Mouse (Mus musculus): Measurements from ENCODE around the gene Cnbd2. TPM values are rescaled to one million over a fixed set of nuclear protein-coding genes. Genes with fewer than 3 reads are reported as not detected.
A peak's percentile ranks its signal among the peaks of the same experiment; 100 is the strongest.

The Cnbd2 gene
- total RNA-seq, 2 experiments from 2014 or later, result 7.1 to 9.3 TPM

DNA sequence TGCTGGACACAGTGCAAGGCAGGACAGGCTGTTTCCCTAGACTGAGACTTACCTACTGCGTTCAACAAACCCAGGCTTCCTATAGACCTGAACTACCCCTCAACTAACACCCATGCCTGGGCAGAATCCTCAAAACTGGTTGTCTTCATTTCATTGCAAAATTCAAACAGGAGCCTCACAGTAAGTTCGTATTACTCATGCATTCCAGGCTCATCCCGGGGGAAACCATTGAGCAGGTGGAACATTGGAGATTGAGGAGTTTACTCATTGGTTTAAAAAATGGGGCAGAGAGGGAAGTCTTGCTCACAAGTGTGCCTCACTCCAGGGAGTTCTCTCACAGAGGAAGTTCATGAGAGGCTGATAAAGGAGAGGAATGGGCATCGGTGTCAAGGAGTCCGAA lies 1.6 kb upstream of the Cnbd2 start:
- no peak for ATAC-seq (replicated peaks; ENCODE audit: low FRiP score, low TSS enrichment, poor library complexity, severe bottlenecking)

DNA sequence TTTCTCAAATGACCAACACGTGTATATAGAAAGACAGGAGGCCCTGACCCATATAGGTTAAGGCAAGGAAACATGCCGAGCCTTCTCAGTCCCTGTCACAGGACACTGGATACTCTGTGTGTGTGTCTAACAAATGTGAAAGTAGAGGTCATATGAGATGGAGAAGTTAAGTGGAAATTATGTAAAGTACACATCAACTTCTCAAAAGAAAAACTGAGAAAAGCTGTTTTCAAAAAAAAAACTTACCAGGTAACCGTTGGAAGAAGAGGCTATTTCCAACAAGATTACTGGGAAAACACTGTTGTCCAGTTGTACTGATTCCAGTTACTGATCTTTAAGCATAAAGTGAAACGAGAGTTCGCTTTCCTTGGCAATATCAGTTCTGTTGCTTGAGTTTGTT lies 1.2 kb upstream of the Cnbd2 start:
- no peak for ATAC-seq (replicated peaks; ENCODE audit: low FRiP score, low TSS enrichment, poor library complexity, severe bottlenecking)

- no peak for ATAC-seq (replicated peaks; ENCODE audit: low FRiP score, low TSS enrichment, poor library complexity, severe bottlenecking)
Measured at GRCm38 (mm10) chr2:156311441-156311840, 658 bp upstream of the Cnbd2 start.

GRCm38 (mm10) chr2:156311841-156312291 lies 233 bp upstream of the Cnbd2 start:
- peak; percentile 25 for ATAC-seq (replicated peaks; ENCODE audit: low FRiP score, low TSS enrichment, poor library complexity, severe bottlenecking)

DNA sequence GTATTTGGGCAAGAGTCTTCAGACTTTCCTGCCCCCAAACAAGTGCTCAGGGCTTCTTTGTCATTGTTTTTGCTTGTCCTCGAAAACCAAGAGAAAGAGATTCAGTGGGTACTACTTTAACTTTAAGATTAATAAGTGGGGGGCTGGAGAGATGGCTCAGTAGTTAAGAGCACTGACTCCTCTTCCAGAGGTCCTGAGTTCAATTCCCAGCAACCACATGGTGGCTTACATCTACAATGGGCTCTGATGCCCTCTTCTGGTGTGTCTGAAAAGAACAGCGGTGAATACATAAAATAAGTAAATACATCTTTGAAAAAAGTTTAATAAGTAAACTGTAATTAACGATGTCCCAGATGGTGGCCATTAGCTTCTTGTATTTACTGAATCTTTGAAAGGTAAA lies 1.1 kb downstream of the Cnbd2 start:
- no peak for ATAC-seq (replicated peaks; ENCODE audit: low FRiP score, low TSS enrichment, poor library complexity, severe bottlenecking)

DNA sequence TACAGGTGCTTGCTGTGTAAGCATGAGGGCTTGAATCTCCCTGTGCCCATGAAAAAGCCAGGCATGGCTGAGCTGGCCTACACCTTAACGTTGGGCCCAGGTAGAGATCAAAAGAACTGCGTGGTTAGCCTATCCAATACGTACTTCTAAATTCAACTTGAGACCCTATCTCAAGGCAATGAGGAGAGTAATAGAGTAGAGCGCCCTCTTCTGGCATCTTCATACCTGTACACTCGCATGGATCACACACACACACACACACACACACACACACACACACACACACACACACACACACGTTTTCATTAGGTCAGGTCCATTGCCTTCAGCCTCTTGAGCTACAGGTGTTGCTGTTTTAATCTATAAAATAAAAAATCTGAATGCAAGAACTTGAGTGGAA lies 2.7 kb downstream of the Cnbd2 start:
- no peak for ATAC-seq (replicated peaks; ENCODE audit: low FRiP score, low TSS enrichment, poor library complexity, severe bottlenecking)

GRCm38 (mm10) chr2:156318491-156318890 lies 6.4 kb downstream of the Cnbd2 start:
- ATAC-seq (replicated peaks; ENCODE audit: low FRiP score, low TSS enrichment, poor library complexity, severe bottlenecking), result no peak

GRCm38 (mm10) chr2:156321538-156321937 lies 9.4 kb downstream of the Cnbd2 start:
- ATAC-seq (replicated peaks; ENCODE audit: low FRiP score, low TSS enrichment, poor library complexity, severe bottlenecking), result no peak

DNA sequence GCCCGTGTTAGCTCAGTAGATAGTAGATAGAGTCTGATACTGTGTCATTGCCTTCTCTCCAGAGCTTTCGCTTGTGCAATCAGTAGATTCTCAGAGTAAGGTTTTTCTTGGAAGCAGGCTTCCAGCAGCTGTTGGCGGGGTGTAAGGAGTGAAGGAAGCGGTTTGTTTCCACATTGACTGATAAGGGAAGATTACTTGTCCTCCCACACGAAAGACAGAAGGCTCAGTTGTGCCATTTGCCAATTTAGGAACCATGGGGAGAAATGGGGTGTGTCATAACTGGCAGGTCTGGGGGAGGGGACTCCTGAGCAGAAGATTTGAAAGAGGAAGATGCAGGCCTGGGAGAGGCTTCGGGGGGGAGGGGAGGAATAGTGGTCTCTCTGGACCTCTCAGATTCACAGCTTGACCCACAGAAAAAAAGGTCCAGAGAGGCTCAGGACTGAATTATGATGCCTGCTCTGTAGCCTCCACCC lies 12.1 kb downstream of the Cnbd2 start:
- peak; percentile 64 for ATAC-seq (replicated peaks; ENCODE audit: low FRiP score, low TSS enrichment, poor library complexity, severe bottlenecking)

DNA sequence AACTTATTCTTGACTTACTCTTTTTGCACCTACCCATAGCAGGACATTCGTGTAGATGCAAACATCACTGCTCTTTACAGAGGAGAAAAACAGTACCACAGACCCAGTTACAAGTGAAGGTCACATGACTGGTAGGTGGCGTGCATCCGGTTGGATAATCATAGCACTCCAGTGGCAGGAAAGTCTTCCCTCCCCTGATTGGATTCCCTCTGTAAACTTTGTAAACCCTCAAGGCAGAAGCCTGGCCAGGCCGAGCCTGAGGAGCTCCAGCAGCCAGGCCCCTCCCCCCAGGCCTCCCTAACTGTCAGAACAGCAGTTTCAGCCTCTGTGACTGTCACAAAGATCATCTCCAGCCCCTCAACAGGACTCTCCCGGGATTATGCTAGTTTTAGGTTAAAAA lies 12.6 kb downstream of the Cnbd2 start:
- ATAC-seq (replicated peaks; ENCODE audit: low FRiP score, low TSS enrichment, poor library complexity, severe bottlenecking), result no peak; the same call in 1 of the 2 replicates

- no peak for ATAC-seq (replicated peaks; ENCODE audit: low FRiP score, low TSS enrichment, poor library complexity, severe bottlenecking)
Measured at GRCm38 (mm10) chr2:156330681-156331080, 18.6 kb downstream of the Cnbd2 start.

DNA sequence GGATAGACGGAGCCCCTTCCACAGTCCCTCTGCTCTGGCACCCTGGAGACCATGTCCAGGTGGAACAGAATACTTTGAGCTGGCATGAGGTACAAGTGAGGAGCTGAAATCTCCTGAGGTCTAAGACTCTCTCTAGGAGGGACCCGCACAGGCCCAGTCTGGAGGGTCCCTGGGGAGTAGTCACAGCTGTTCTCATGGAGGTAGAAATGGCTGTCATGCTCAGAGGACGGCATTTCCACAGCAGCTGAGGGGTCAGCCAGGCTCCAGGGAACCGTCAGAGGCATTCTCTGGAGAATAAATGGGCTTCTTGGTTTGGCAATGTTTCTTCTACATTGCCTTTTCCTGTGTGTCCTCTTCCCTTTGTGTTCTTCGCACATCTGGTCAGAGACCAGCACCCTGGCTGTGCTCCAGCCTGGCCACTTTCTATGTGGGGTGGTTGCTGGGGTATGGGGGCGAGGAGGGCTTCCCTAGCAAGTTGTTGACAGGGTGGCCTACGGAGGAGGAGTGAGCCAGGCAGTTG lies 19.4 kb downstream of the Cnbd2 start:
- no peak for ATAC-seq (replicated peaks; ENCODE audit: low FRiP score, low TSS enrichment, poor library complexity, severe bottlenecking)

DNA sequence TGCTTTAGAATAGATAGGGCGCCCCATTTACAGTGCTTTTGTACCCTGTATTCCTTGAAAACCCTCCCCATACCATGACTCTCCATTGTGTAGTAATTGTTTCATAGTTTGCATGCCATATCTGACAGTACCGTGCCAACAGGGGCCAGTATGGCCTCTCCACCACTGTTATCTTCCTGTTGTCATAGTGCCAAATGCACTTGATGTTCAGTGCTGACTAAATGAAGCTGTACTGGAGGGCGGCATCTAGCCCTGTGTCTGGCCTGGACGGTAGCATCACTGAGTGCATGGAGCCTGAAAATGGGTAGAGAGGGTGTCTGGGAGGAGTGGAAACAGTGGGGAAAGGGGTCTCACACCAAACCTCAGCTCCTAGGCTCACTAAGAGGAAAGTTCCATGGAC lies 28.0 kb downstream of the Cnbd2 start:
- peak; percentile 67; the same call in 1 of the 2 replicates for ATAC-seq (replicated peaks; ENCODE audit: low FRiP score, low TSS enrichment, poor library complexity, severe bottlenecking)

- ATAC-seq (replicated peaks; ENCODE audit: low FRiP score, low TSS enrichment, poor library complexity, severe bottlenecking), result no peak
Measured at GRCm38 (mm10) chr2:156344775-156345532, 32.9 kb downstream of the Cnbd2 start.

GRCm38 (mm10) chr2:156348812-156349211 lies 36.7 kb downstream of the Cnbd2 start:
- ATAC-seq (replicated peaks; ENCODE audit: low FRiP score, low TSS enrichment, poor library complexity, severe bottlenecking), result no peak

DNA sequence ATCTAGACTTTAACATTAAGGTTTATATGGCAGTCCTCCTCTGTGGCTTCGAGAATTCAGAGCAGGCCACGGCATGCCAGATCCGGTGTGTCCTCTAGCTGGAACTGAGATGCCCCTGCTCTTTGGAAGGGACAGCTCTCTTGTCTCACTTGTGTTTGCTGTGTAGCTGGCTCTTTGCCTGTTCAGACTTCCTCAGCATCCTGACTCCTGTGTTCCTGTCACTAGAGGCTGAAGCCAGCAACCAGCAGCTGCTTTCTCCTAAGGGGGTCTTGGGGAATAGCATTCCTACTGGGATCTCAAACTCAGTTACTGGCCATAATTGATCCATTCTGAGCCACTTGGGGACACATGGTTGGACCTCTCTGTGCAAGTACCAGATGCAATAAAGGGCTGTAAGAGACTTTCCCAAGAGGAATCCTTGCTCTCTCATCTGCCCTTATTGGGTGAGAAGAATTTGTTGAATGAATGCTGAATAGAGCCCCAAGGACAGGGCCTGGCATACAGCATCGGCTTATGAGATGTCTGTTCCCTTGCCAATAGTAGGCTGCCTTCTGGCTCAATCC lies 37.3 kb downstream of the Cnbd2 start:
- ATAC-seq (replicated peaks; ENCODE audit: low FRiP score, low TSS enrichment, poor library complexity, severe bottlenecking), result no peak

DNA sequence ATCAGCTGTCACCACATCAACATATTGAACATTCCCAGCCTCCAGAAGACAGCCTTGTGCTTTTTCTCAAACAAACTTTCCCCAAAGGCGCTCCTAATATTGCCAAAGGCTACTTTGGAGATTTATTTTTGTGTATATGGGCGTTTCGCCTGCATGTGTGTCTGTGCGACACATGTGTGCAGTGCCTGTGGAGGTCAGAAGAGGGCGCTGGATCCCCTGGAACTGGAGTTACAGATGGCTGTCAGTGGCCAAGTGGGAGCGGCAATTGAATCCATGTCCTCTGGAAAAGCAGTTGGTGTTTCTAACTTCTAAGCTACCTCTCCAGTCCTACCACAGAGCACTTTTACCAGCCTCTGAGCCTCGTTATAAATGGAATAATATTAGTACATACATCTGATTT lies 39.1 kb downstream of the Cnbd2 start:
- ATAC-seq (replicated peaks; ENCODE audit: low FRiP score, low TSS enrichment, poor library complexity, severe bottlenecking), result no peak

DNA sequence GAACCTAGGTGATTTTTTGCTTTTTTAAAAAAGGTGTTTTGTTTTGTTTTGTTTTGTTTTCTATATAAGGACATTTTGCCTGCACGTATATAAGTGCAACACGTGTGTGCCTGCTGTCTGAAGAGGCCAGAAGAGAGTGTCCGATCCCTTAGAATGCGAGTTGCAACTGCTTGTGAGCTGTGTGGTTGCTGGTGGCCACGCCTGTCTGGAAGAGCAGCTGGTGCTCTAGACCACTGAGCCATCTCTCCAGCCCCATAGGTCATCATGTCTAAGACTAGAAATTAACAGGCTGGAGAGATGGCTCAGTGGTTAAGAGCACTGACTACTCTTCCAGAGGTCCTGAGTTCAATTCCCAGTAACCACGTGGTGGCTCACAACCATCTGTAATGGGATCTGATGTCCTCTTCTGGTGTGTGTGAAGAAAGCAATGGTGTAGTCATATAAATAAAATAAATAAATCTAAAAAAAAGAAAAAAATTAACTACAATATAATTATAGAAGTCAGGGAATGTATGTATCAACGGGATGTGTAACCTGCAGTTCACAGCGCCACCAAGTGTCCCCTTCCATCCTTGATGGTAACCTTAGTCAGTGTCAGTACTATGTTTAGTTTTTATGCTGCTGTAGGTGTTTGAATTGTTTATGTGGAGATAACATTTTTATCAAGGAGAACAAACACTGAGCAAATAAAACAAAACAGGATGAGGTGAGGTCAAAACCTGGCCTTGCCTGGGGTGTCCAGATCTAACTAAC lies 40.5 kb downstream of the Cnbd2 start:
- ATAC-seq (replicated peaks; ENCODE audit: low FRiP score, low TSS enrichment, poor library complexity, severe bottlenecking), result no peak

DNA sequence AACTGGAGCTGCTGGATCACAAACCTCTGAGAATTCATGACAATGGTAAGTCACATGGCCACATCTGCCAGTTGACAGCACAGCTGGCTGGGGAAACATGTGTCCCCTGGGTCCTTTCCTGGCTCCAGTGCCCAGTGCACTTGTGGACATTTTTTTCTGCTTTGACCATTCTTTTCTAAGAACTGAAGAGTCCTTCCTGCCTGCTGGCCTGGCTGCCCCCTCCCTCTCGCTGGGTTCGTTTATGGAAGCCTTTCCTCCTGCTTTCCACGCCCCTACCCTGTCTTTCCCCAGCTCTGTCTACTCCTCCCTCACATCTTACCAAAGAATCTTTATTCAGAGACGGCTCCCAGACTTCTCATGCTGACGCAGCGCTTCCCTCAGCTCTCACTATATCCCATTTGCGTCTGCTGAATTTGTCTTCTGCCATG lies 41.2 kb downstream of the Cnbd2 start:
- no peak for ATAC-seq (replicated peaks; ENCODE audit: low FRiP score, low TSS enrichment, poor library complexity, severe bottlenecking)

DNA sequence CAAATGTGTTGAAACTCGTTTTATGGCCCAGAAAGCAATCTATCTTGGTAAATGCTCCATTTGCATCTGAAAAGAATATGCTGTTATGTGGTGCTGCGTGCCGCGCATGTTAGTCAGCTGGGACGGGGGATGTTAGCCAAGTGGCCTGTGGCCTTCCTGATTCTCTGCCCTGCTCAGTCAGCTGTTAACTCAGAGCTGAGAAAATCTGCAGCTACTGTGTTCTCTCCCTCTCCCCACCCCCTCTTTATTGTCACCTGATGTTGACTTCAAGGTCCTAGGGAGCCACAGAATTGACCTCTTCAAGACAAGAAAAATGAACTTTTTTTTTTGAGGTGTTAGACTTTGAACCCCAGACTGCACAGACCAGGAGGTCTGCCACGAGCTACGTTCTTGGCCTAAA lies 43.9 kb downstream of the Cnbd2 start:
- no peak for ATAC-seq (replicated peaks; ENCODE audit: low FRiP score, low TSS enrichment, poor library complexity, severe bottlenecking)

Measured in megakaryocyte-erythroid progenitor cell, adult 5-6 weeks (primary cell).